Mouse (Mus musculus): ENCODE data around the gene Plxna4. TPM values are rescaled to one million over a fixed set of nuclear protein-coding genes. Genes with fewer than 3 reads are reported as not detected.

Gene Plxna4
- polyA plus RNA-seq, 1 experiment from 2014 or later, result 1.2 TPM

DNA sequence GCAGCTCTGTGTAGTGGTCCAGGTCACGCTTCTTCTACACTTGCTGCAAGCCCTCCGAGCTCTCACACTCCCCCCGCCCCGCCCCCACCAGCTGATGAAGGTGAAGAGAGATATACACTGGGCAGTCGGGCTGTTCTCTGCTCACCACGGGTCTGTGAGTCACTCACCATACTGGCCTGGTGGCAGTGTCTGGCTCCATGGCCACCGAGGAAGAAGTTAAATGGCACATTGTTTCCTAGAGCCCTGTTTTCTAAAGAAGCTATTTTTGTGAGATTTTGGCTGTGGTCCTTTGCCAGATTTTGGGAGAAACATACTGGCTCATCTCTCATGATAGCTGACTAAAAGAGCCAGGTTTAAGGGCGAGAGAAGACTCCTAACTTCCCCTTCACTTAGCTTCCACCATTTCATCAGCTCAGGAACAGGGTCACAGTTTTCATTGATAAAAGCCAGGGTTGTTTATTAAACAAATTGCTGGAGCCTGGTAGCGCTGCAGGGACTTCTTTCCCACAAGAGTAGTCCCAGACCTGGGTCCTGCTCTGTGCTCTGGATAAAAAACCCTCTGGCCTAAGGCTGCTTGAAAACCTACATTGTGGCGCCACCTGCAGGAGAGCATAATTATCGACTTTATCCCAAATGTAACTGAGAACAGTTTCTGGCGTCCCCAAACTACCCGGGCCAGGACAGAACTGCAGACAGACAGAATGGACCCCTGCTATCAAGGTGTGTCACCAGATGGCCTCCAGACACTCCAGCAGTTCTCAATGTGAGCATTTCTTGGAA is 3.2 kb upstream of the Plxna4 start:
- peaks cover 42% of the 10 kb centered on the region for H3K27me3 ChIP-seq (ENCODE audit: insufficient read depth, low read length)
- 34% methylated on average over 13 of the region's 13 CpGs for WGBS
- ATAC-seq (ENCODE audit: low FRiP score, low TSS enrichment), result peak; percentile 40; the same call in 1 of the 2 replicates

DNA sequence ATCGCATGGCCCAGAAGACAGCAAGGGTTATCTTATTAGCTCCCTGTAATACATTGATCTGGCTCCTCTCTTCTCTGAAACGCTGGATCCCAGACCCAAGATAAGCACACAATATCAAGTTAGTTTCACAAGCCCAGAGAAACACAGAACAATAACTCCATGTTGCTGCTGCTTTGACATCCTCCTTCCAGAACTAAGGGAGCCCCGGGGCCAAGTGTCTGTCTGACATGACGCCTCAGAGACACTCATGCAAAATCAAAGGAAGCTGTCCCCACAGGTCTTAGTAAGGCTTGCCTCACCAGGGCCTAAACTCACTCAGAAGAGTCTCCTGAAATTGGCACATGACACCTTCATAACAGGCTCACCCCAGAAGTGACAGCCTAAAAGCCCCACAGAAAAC is 1.6 kb upstream of the Plxna4 start:
- no peak overlapping the region for H3K27ac ChIP-seq (ENCODE audit: low read length)
- H3K4me2 ChIP-seq (replicated peaks; ENCODE audit: low read depth, low read length), result no peak overlapping the region
- peaks cover 15% of the 10 kb centered on the region for H3K4me1 ChIP-seq (ENCODE audit: insufficient read depth, low read length)
- ATAC-seq (ENCODE audit: low FRiP score, low TSS enrichment), result no peak
- H3K4me3 ChIP-seq (ENCODE audit: low read length), result no peak overlapping the region
- H3K36me3 ChIP-seq (ENCODE audit: insufficient read depth, low read length), result no peaks in the 10 kb centered on the region
- H3K9me3 ChIP-seq (ENCODE audit: low read length), result no peaks in the 10 kb centered on the region
- 75% methylated on average over 4 of the region's 4 CpGs for WGBS
- peaks cover 57% of the 10 kb centered on the region for H3K27me3 ChIP-seq (ENCODE audit: insufficient read depth, low read length)
- H3K9ac ChIP-seq (replicated peaks; ENCODE audit: low read length), result no peak overlapping the region

More for the DNA sequence above, 3.2 kb upstream of the Plxna4 start:
- H3K36me3 ChIP-seq (ENCODE audit: insufficient read depth, low read length), result no peaks in the 10 kb centered on the region
- H3K9ac ChIP-seq (replicated peaks; ENCODE audit: low read length), result no peak overlapping the region
- H3K4me1 ChIP-seq (ENCODE audit: insufficient read depth, low read length), result peaks cover 13% of the 10 kb centered on the region
- no peak overlapping the region for H3K4me3 ChIP-seq (ENCODE audit: low read length)
- H3K27ac ChIP-seq (ENCODE audit: low read length), result no peak overlapping the region
- no peaks in the 10 kb centered on the region for H3K9me3 ChIP-seq (ENCODE audit: low read length)
- no peak overlapping the region for H3K4me2 ChIP-seq (replicated peaks; ENCODE audit: low read depth, low read length)

- peak; percentile 46 for ATAC-seq (ENCODE audit: low FRiP score, low TSS enrichment)
- H3K4me1 ChIP-seq (ENCODE audit: insufficient read depth, low read length), result peaks cover 18% of the 10 kb centered on the region
- H3K9me3 ChIP-seq (ENCODE audit: low read length), result no peaks in the 10 kb centered on the region
- WGBS, result under 1% methylated on average over 77 of the region's 82 CpGs
- peak overlapping the region; percentile 72 for H3K9ac ChIP-seq (replicated peaks; ENCODE audit: low read length)
- no peak overlapping the region for H3K27ac ChIP-seq (ENCODE audit: low read length)
- peaks cover 78% of the 10 kb centered on the region for H3K27me3 ChIP-seq (ENCODE audit: insufficient read depth, low read length)
- H3K4me3 ChIP-seq (ENCODE audit: low read length), result peak overlapping the region; percentile 62
- no peaks in the 10 kb centered on the region for H3K36me3 ChIP-seq (ENCODE audit: insufficient read depth, low read length)
- peak overlapping the region; percentile 98 for H3K4me2 ChIP-seq (replicated peaks; ENCODE audit: low read depth, low read length)
Measured at GRCm38 (mm10) chr6:32587136-32588009, 619 bp downstream of the Plxna4 start.

- peak overlapping the region; percentile 98 for H3K4me2 ChIP-seq (replicated peaks; ENCODE audit: low read depth, low read length)
- H3K4me3 ChIP-seq (ENCODE audit: low read length), result peak overlapping the region; percentile 62
- H3K27me3 ChIP-seq (ENCODE audit: insufficient read depth, low read length), result peaks cover 73% of the 10 kb centered on the region
- H3K9me3 ChIP-seq (ENCODE audit: low read length), result no peaks in the 10 kb centered on the region
- 3% methylated on average over 13 of the region's 13 CpGs for WGBS
- H3K9ac ChIP-seq (replicated peaks; ENCODE audit: low read length), result peak overlapping the region; percentile 72; the same call in 1 of the 2 replicates
- ATAC-seq (ENCODE audit: low FRiP score, low TSS enrichment), result no peak
- H3K27ac ChIP-seq (ENCODE audit: low read length), result no peak overlapping the region
- peaks cover 18% of the 10 kb centered on the region for H3K4me1 ChIP-seq (ENCODE audit: insufficient read depth, low read length)
- H3K36me3 ChIP-seq (ENCODE audit: insufficient read depth, low read length), result no peaks in the 10 kb centered on the region
Measured at GRCm38 (mm10) chr6:32586821-32587135, 1.2 kb downstream of the Plxna4 start.

GRCm38 (mm10) chr6:32586390-32586789 is 1.6 kb downstream of the Plxna4 start:
- Histone ChIP-seq H3K4me1 (ENCODE audit: insufficient read depth, low read length) (peaks cover 18% of the 10 kb centered on the region), H3K36me3 (ENCODE audit: insufficient read depth, low read length) (no peaks in the 10 kb centered on the region), H3K4me2 (replicated peaks; ENCODE audit: low read depth, low read length) (peak overlapping the region; percentile 98), H3K27me3 (ENCODE audit: insufficient read depth, low read length) (peaks cover 72% of the 10 kb centered on the region), H3K4me3 (ENCODE audit: low read length) (peak overlapping the region; percentile 62), H3K27ac (ENCODE audit: low read length) (no peak overlapping the region), H3K9ac (replicated peaks; ENCODE audit: low read length) (0 out of 2 replicates have a peak overlapping the region, but pooled peaks have one; percentile 72), H3K9me3 (ENCODE audit: low read length) (no peaks in the 10 kb centered on the region)
- WGBS, result 1% methylated on average over 13 of the region's 13 CpGs
- no peak for ATAC-seq (ENCODE audit: low FRiP score, low TSS enrichment)

DNA sequence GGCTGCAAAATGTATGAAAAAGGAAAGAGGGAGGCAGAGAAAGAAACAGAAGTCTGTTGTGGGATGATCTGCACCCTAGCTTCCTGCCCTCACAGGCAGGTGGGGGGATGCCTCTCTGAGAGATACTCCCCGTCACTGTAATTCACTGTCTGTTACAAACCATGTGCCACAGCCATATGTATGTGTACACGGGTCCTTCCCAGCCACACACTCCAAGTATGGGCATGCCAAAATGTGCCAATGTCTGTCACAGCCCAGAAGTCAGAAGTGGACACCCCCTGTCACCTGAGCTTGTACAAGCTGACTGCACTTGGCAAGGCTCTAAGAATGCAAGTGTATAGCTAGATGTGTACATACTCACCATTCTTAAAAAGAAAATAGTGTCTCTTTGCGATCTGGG is 2.8 kb downstream of the Plxna4 start:
- no peak overlapping the region for H3K4me2 ChIP-seq (replicated peaks; ENCODE audit: low read depth, low read length)
- ATAC-seq (ENCODE audit: low FRiP score, low TSS enrichment), result no peak

DNA sequence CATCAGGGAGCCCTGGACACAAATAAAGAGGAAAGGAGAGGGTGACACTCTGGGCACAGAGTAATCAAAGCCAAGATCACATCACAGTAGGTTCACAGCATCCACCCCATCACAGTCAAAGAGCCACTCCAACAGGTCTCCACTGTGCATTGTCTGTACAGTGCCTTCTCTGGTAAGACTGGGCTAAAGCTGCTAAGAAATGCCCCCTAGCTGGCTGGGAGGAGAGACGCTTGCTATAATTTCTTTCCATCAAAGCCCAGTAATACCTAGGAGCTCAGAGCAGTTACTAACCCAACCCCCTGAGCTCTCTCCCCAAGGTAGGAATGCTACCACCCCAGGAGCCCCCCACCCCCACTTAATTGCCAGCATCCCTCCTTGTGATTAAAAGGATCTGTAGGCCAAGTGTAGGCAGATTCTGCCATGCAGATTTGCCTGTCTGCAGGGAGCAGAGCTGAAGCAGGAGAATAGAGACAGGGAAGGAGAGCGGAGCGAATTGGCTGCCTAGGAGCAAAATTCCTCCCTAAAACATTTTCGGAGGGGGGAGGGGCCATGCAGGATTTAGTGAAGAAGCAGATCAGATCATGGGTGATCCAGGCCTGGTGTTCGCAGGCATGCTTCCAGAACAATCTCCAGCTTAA is 3.6 kb downstream of the Plxna4 start:
- no peak overlapping the region for H3K27ac ChIP-seq (ENCODE audit: low read length)
- WGBS, result 35% methylated on average over 5 of the region's 5 CpGs
- no peaks in the 10 kb centered on the region for H3K36me3 ChIP-seq (ENCODE audit: insufficient read depth, low read length)
- peaks cover 18% of the 10 kb centered on the region for H3K4me1 ChIP-seq (ENCODE audit: insufficient read depth, low read length)
- no peak overlapping the region for H3K4me2 ChIP-seq (replicated peaks; ENCODE audit: low read depth, low read length)
- no peaks in the 10 kb centered on the region for H3K9me3 ChIP-seq (ENCODE audit: low read length)
- H3K9ac ChIP-seq (replicated peaks; ENCODE audit: low read length), result no peak overlapping the region
- H3K27me3 ChIP-seq (ENCODE audit: insufficient read depth, low read length), result peaks cover 56% of the 10 kb centered on the region
- H3K4me3 ChIP-seq (ENCODE audit: low read length), result no peak overlapping the region
- ATAC-seq (ENCODE audit: low FRiP score, low TSS enrichment), result no peak

More for the DNA sequence above, 2.8 kb downstream of the Plxna4 start:
- H3K27me3 ChIP-seq (ENCODE audit: insufficient read depth, low read length), result peaks cover 64% of the 10 kb centered on the region
- peaks cover 18% of the 10 kb centered on the region for H3K4me1 ChIP-seq (ENCODE audit: insufficient read depth, low read length)
- H3K4me3 ChIP-seq (ENCODE audit: low read length), result no peak overlapping the region
- no peak overlapping the region for H3K27ac ChIP-seq (ENCODE audit: low read length)
- no peaks in the 10 kb centered on the region for H3K36me3 ChIP-seq (ENCODE audit: insufficient read depth, low read length)
- H3K9me3 ChIP-seq (ENCODE audit: low read length), result no peaks in the 10 kb centered on the region
- H3K9ac ChIP-seq (replicated peaks; ENCODE audit: low read length), result no peak overlapping the region
- WGBS, result 41% methylated on average over 3 of the region's 3 CpGs

DNA sequence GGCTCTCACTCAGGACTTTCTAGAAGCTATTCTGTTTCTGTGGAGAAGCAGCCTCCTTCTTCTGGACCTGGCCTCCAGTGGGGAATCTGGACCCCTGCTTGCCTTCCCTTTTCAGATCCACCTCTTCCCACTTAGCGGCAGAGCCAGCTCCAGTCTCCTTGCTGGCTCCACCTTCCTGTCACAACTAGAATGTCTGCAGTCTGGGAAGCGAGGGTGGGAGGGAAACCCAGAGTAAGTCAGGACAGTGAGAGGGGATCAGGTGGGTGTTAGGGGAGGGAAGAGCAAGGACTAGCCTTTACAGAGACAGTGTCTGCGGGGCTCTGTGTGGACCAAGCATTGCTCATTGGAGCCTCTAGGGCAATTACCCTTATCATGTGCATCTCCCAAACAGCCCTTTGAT is 4.4 kb downstream of the Plxna4 start:
- H3K36me3 ChIP-seq (ENCODE audit: insufficient read depth, low read length), result no peaks in the 10 kb centered on the region
- no peak for ATAC-seq (ENCODE audit: low FRiP score, low TSS enrichment)
- H3K4me1 ChIP-seq (ENCODE audit: insufficient read depth, low read length), result peaks cover 18% of the 10 kb centered on the region
- H3K27ac ChIP-seq (ENCODE audit: low read length), result no peak overlapping the region
- no peaks in the 10 kb centered on the region for H3K9me3 ChIP-seq (ENCODE audit: low read length)
- no peak overlapping the region for H3K4me2 ChIP-seq (replicated peaks; ENCODE audit: low read depth, low read length)
- peaks cover 48% of the 10 kb centered on the region for H3K27me3 ChIP-seq (ENCODE audit: insufficient read depth, low read length)
- H3K4me3 ChIP-seq (ENCODE audit: low read length), result no peak overlapping the region
- 7% methylated on average over 3 of the region's 3 CpGs for WGBS
- no peak overlapping the region for H3K9ac ChIP-seq (replicated peaks; ENCODE audit: low read length)

GRCm38 (mm10) chr6:32571485-32571884 is 16.5 kb downstream of the Plxna4 start:
- Histone ChIP-seq H3K4me2 (replicated peaks; ENCODE audit: low read depth, low read length) (no peak overlapping the region), H3K9me3 (ENCODE audit: low read length) (no peaks in the 10 kb centered on the region), H3K4me3 (ENCODE audit: low read length) (no peak overlapping the region), H3K4me1 (ENCODE audit: insufficient read depth, low read length) (no peaks in the 10 kb centered on the region), H3K9ac (replicated peaks; ENCODE audit: low read length) (no peak overlapping the region), H3K27me3 (ENCODE audit: insufficient read depth, low read length) (no peaks in the 10 kb centered on the region), H3K27ac (ENCODE audit: low read length) (no peak overlapping the region), H3K36me3 (ENCODE audit: insufficient read depth, low read length) (no peaks in the 10 kb centered on the region)
- 82% methylated on average over 5 of the region's 5 CpGs for WGBS
- ATAC-seq (ENCODE audit: low FRiP score, low TSS enrichment), result no peak
